Mouse (Mus musculus): ENCODE data around the gene Pde3a. TPM values are rescaled to one million over a fixed set of nuclear protein-coding genes. Genes with fewer than 3 reads are reported as not detected.
A peak's percentile ranks its signal among the peaks of the same experiment; 100 is the strongest.

Gene Pde3a
- polyA plus RNA-seq, 1 experiment from 2014 or later, result 4.0 TPM

GRCm38 (mm10) chr6:141271579-141271978 is 22.5 kb downstream of the Pde3a start:
- WGBS, result 74% methylated on average over 3 of the region's 3 CpGs
- no peak for TF ChIP-seq CTCF (IDR thresholded peaks at IDR 0.05; ENCODE audit: low read depth)
- no peak for TF ChIP-seq EP300 (optimal IDR thresholded peaks at IDR 0.05)

GRCm38 (mm10) chr6:141273685-141274084 is 24.6 kb downstream of the Pde3a start:
- ATAC-seq (ENCODE audit: low FRiP score, low TSS enrichment), result no peak
- DNase-seq (ENCODE audit: low spot score), result no peak
- H3K27me3 ChIP-seq (ENCODE audit: control insufficient read depth, insufficient read depth, low read length), result no peaks in the 10 kb centered on the region
- H3K4me2 ChIP-seq (replicated peaks; ENCODE audit: low read depth), result no peak overlapping the region
- no peak overlapping the region for H3K27ac ChIP-seq (replicated peaks)
- no peak overlapping the region for H3K4me3 ChIP-seq (ENCODE audit: low read depth, low read length)
- no peaks in the 10 kb centered on the region for H3K36me3 ChIP-seq (ENCODE audit: control insufficient read depth, insufficient read depth, low read length)
- H3K9ac ChIP-seq (ENCODE audit: low read length), result no peak overlapping the region
- WGBS, result 85% methylated on average over 6 of the region's 6 CpGs
- H3K9me3 ChIP-seq (ENCODE audit: control insufficient read depth, low read length), result no peaks in the 10 kb centered on the region
- no peaks in the 10 kb centered on the region for H3K4me1 ChIP-seq (replicated peaks; ENCODE audit: control insufficient read depth, insufficient read depth)
- TF ChIP-seq CTCF (IDR thresholded peaks at IDR 0.05; ENCODE audit: low read depth) (no peak), EP300 (optimal IDR thresholded peaks at IDR 0.05) (no peak)

More at GRCm38 (mm10) chr6:141271579-141271978, 22.5 kb downstream of the Pde3a start:
- H3K9me3 ChIP-seq (ENCODE audit: control insufficient read depth, low read length), result no peaks in the 10 kb centered on the region
- H3K9ac ChIP-seq (ENCODE audit: low read length), result no peak overlapping the region
- 0 out of 2 replicates have a peak, but pooled peaks cover 2% of the 10 kb centered on the region for H3K4me1 ChIP-seq (replicated peaks; ENCODE audit: control insufficient read depth, insufficient read depth)
- H3K27me3 ChIP-seq (ENCODE audit: control insufficient read depth, insufficient read depth, low read length), result no peaks in the 10 kb centered on the region
- no peak overlapping the region for H3K4me3 ChIP-seq (ENCODE audit: low read depth, low read length)
- no peak overlapping the region for H3K4me2 ChIP-seq (replicated peaks; ENCODE audit: low read depth)
- H3K27ac ChIP-seq (replicated peaks), result no peak overlapping the region
- DNase-seq (ENCODE audit: low spot score) (no peak), ATAC-seq (ENCODE audit: low FRiP score, low TSS enrichment) (no peak)
- H3K36me3 ChIP-seq (ENCODE audit: control insufficient read depth, insufficient read depth, low read length), result no peaks in the 10 kb centered on the region

GRCm38 (mm10) chr6:141281685-141282084 is 32.6 kb downstream of the Pde3a start:
- Histone ChIP-seq H3K4me1 (replicated peaks; ENCODE audit: control insufficient read depth, insufficient read depth) (no peaks in the 10 kb centered on the region), H3K4me2 (replicated peaks; ENCODE audit: low read depth) (no peak overlapping the region), H3K9me3 (ENCODE audit: control insufficient read depth, low read length) (no peaks in the 10 kb centered on the region), H3K4me3 (ENCODE audit: low read depth, low read length) (no peak overlapping the region), H3K36me3 (ENCODE audit: control insufficient read depth, insufficient read depth, low read length) (no peaks in the 10 kb centered on the region), H3K27ac (replicated peaks) (no peak overlapping the region), H3K27me3 (ENCODE audit: control insufficient read depth, insufficient read depth, low read length) (no peaks in the 10 kb centered on the region), H3K9ac (ENCODE audit: low read length) (no peak overlapping the region)
- ATAC-seq (ENCODE audit: low FRiP score, low TSS enrichment), result no peak
- DNase-seq (ENCODE audit: low spot score), result no peak
- TF ChIP-seq CTCF (IDR thresholded peaks at IDR 0.05; ENCODE audit: low read depth) (no peak), EP300 (optimal IDR thresholded peaks at IDR 0.05) (no peak)
- WGBS, result 75% methylated on average over 3 of the region's 3 CpGs

GRCm38 (mm10) chr6:141282796-141283195 is 33.7 kb downstream of the Pde3a start:
- Histone ChIP-seq H3K36me3 (ENCODE audit: control insufficient read depth, insufficient read depth, low read length) (no peaks in the 10 kb centered on the region), H3K27me3 (ENCODE audit: control insufficient read depth, insufficient read depth, low read length) (no peaks in the 10 kb centered on the region), H3K9me3 (ENCODE audit: control insufficient read depth, low read length) (no peaks in the 10 kb centered on the region), H3K4me1 (replicated peaks; ENCODE audit: control insufficient read depth, insufficient read depth) (no peaks in the 10 kb centered on the region), H3K4me3 (ENCODE audit: low read depth, low read length) (no peak overlapping the region), H3K4me2 (replicated peaks; ENCODE audit: low read depth) (no peak overlapping the region), H3K27ac (replicated peaks) (no peak overlapping the region), H3K9ac (ENCODE audit: low read length) (no peak overlapping the region)
- ATAC-seq (ENCODE audit: low FRiP score, low TSS enrichment) (no peak), DNase-seq (ENCODE audit: low spot score) (no peak)
- no peak for TF ChIP-seq EP300 (optimal IDR thresholded peaks at IDR 0.05)
- TF ChIP-seq CTCF (IDR thresholded peaks at IDR 0.05; ENCODE audit: low read depth), result no peak
- 77% methylated on average over 7 of the region's 7 CpGs for WGBS

- Histone ChIP-seq H3K36me3 (ENCODE audit: control insufficient read depth, insufficient read depth, low read length) (no peaks in the 10 kb centered on the region), H3K27ac (replicated peaks) (no peak overlapping the region), H3K4me3 (ENCODE audit: low read depth, low read length) (no peak overlapping the region), H3K9ac (ENCODE audit: low read length) (no peak overlapping the region), H3K4me1 (replicated peaks; ENCODE audit: control insufficient read depth, insufficient read depth) (no peaks in the 10 kb centered on the region), H3K4me2 (replicated peaks; ENCODE audit: low read depth) (no peak overlapping the region), H3K27me3 (ENCODE audit: control insufficient read depth, insufficient read depth, low read length) (no peaks in the 10 kb centered on the region), H3K9me3 (ENCODE audit: control insufficient read depth, low read length) (no peaks in the 10 kb centered on the region)
- no peak for DNase-seq (ENCODE audit: low spot score)
- TF ChIP-seq EP300 (optimal IDR thresholded peaks at IDR 0.05) (no peak), CTCF (IDR thresholded peaks at IDR 0.05; ENCODE audit: low read depth) (no peak)
- ATAC-seq (ENCODE audit: low FRiP score, low TSS enrichment), result 0 out of 2 replicates have a peak, but pooled peaks have one; percentile 42
- 92% methylated on average over 2 of the region's 2 CpGs for WGBS
Observed at GRCm38 (mm10) chr6:141291195-141291594, 42.1 kb downstream of the Pde3a start.

- H3K36me3 ChIP-seq (ENCODE audit: control insufficient read depth, insufficient read depth, low read length), result no peaks in the 10 kb centered on the region
- H3K27ac ChIP-seq (replicated peaks), result no peak overlapping the region
- no peak overlapping the region for H3K4me3 ChIP-seq (ENCODE audit: low read depth, low read length)
- no peaks in the 10 kb centered on the region for H3K9me3 ChIP-seq (ENCODE audit: control insufficient read depth, low read length)
- H3K4me1 ChIP-seq (replicated peaks; ENCODE audit: control insufficient read depth, insufficient read depth), result no peaks in the 10 kb centered on the region
- H3K9ac ChIP-seq (ENCODE audit: low read length), result no peak overlapping the region
- WGBS, result 88% methylated on average over 10 of the region's 10 CpGs
- no peak for ATAC-seq (ENCODE audit: low FRiP score, low TSS enrichment)
- H3K4me2 ChIP-seq (replicated peaks; ENCODE audit: low read depth), result no peak overlapping the region
- TF ChIP-seq EP300 (optimal IDR thresholded peaks at IDR 0.05), result no peak
- no peak for TF ChIP-seq CTCF (IDR thresholded peaks at IDR 0.05; ENCODE audit: low read depth)
- no peak for DNase-seq (ENCODE audit: low spot score)
- no peaks in the 10 kb centered on the region for H3K27me3 ChIP-seq (ENCODE audit: control insufficient read depth, insufficient read depth, low read length)
Observed at GRCm38 (mm10) chr6:141292826-141293459, 43.9 kb downstream of the Pde3a start.

All from stomach, postnatal 0 days (tissue).